Mouse (Mus musculus): ENCODE results near the gene Ell2. TPM values are rescaled to one million over a fixed set of nuclear protein-coding genes. Genes with fewer than 3 reads are reported as not detected.

Gene Ell2
- total RNA-seq (2014; rRNA removed) = 1.8 and 3.0 TPM in 2 replicates
- polyA plus RNA-seq (2015; fragmentation: Nextera tagmentation; extraction: Ambion mirVana) = 1.6 and 1.7 TPM in 2 replicates

GRCm38 (mm10) chr13:75706457-75706856 lies at the start of gene Ell2:
Gene Ell2, plus strand, starts transcription at chr13:75706757.
- Histone ChIP-seq H3K4me1 (ENCODE audit: insufficient read depth) (0 out of 2 replicates have a peak, but pooled peaks cover 2% of the 10 kb centered on the region), H3K36me3 (ENCODE audit: insufficient read depth) (no peaks in the 10 kb centered on the region), H3K27me3 (ENCODE audit: insufficient read depth, low read length) (peaks cover 9% of the 10 kb centered on the region; the same call in 1 of the 2 replicates), H3K4me2 (ENCODE audit: low read depth) (peak within 1 kb of the TSS; percentile 69), H3K27ac (ENCODE audit: low read depth, low read length) (no peak within 1 kb of the TSS), H3K9me3 (ENCODE audit: low read length) (no peaks in the 10 kb centered on the region), H3K9ac (peak within 1 kb of the TSS; percentile 61), H3K4me3 (ENCODE audit: low read depth, low read length) (peak within 1 kb of the TSS; percentile 67)
- TF ChIP-seq CTCF (IDR thresholded peaks at IDR 0.05; ENCODE audit: low read depth) = no peak
- ATAC-seq (no peak), DNase-seq (no peak)
- 96% methylated on average over 1 of the region's 1 CpGs for WGBS

GRCm38 (mm10) chr13:75685438-75685837 lies 21.1 kb upstream of the Ell2 start:
- no peak for TF ChIP-seq CTCF (IDR thresholded peaks at IDR 0.05; ENCODE audit: low read depth)
- ATAC-seq = no peak
- no peaks in the 10 kb centered on the region for H3K27me3 ChIP-seq (ENCODE audit: insufficient read depth, low read length)
- no peak overlapping the region for H3K9ac ChIP-seq
- 31% methylated on average over 3 of the region's 3 CpGs for WGBS
- no peaks in the 10 kb centered on the region for H3K9me3 ChIP-seq (ENCODE audit: low read length)
- H3K27ac ChIP-seq (ENCODE audit: low read depth, low read length) = no peak overlapping the region
- H3K4me1 ChIP-seq (ENCODE audit: insufficient read depth) = no peaks in the 10 kb centered on the region
- no peak overlapping the region for H3K4me2 ChIP-seq (ENCODE audit: low read depth)
- no peak overlapping the region for H3K4me3 ChIP-seq (ENCODE audit: low read depth, low read length)
- DNase-seq = no peak
- H3K36me3 ChIP-seq (ENCODE audit: insufficient read depth) = no peaks in the 10 kb centered on the region

- no peaks in the 10 kb centered on the region for H3K9me3 ChIP-seq (ENCODE audit: low read length)
- H3K4me1 ChIP-seq (ENCODE audit: insufficient read depth) = no peaks in the 10 kb centered on the region
- DNase-seq (no peak), ATAC-seq (no peak)
- WGBS = 81% methylated on average over 4 of the region's 4 CpGs
- no peak overlapping the region for H3K27ac ChIP-seq (ENCODE audit: low read depth, low read length)
- H3K4me3 ChIP-seq (ENCODE audit: low read depth, low read length) = no peak overlapping the region
- H3K36me3 ChIP-seq (ENCODE audit: insufficient read depth) = no peaks in the 10 kb centered on the region
- H3K27me3 ChIP-seq (ENCODE audit: insufficient read depth, low read length) = no peaks in the 10 kb centered on the region
- TF ChIP-seq CTCF (IDR thresholded peaks at IDR 0.05; ENCODE audit: low read depth) = no peak
- H3K4me2 ChIP-seq (ENCODE audit: low read depth) = no peak overlapping the region
- H3K9ac ChIP-seq = no peak overlapping the region
These were observed 19.6 kb upstream of the Ell2 start for GRCm38 (mm10) chr13:75686995-75687394.

GRCm38 (mm10) chr13:75691625-75692024 lies 14.9 kb upstream of the Ell2 start:
- Histone ChIP-seq H3K4me1 (ENCODE audit: insufficient read depth) (no peaks in the 10 kb centered on the region), H3K27ac (ENCODE audit: low read depth, low read length) (no peak overlapping the region), H3K9me3 (ENCODE audit: low read length) (no peaks in the 10 kb centered on the region), H3K36me3 (ENCODE audit: insufficient read depth) (no peaks in the 10 kb centered on the region), H3K4me2 (ENCODE audit: low read depth) (no peak overlapping the region), H3K27me3 (ENCODE audit: insufficient read depth, low read length) (no peaks in the 10 kb centered on the region), H3K9ac (no peak overlapping the region), H3K4me3 (ENCODE audit: low read depth, low read length) (no peak overlapping the region)
- DNase-seq (no peak), ATAC-seq (no peak)
- no peak for TF ChIP-seq CTCF (IDR thresholded peaks at IDR 0.05; ENCODE audit: low read depth)

DNA sequence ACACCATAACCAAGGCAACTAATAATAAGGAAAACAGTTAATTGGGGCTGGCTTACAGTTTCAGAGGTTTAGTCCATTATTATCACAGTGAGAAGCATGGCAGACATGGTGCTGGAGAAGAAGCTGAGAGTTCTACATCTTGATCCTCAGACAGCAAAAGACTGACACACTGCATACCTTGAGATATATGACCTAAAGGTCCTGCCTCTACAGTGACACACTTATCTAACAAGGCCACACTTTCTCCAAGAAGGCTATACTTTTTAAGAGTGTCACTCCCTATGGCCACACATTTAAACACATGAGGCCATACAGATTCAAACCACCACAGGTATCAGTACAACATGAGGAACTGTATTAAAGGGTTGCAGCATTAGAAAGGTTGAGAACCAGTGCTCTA lies 13.5 kb upstream of the Ell2 start:
- ATAC-seq = no peak

DNA sequence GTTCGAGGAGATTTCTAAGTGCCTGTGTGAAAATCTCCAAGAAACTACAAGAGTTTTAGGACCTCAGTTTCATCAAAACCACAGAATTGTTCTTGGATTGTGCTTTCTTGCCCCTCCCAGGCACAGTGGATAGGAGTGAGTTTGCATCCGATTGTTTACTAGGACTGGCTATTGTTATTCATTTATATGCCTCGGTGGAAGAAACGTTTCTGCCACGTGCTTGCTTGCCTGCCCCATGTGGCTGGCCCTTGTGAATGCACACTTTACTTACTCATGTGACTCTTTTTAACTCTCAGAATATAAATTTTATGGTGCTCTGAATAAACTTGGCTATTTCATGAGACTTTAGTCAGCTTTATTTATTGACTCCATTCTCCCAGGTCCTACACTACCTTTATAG lies 3.7 kb upstream of the Ell2 start:
- Histone ChIP-seq H3K4me1 (ENCODE audit: insufficient read depth) (no peaks in the 10 kb centered on the region), H3K9me3 (ENCODE audit: low read length) (no peaks in the 10 kb centered on the region), H3K4me3 (ENCODE audit: low read depth, low read length) (no peak overlapping the region), H3K36me3 (ENCODE audit: insufficient read depth) (no peaks in the 10 kb centered on the region), H3K4me2 (ENCODE audit: low read depth) (no peak overlapping the region), H3K27me3 (ENCODE audit: insufficient read depth, low read length) (no peaks in the 10 kb centered on the region), H3K27ac (ENCODE audit: low read depth, low read length) (no peak overlapping the region), H3K9ac (no peak overlapping the region)
- 48% methylated on average over 5 of the region's 5 CpGs for WGBS
- TF ChIP-seq CTCF (IDR thresholded peaks at IDR 0.05; ENCODE audit: low read depth) = no peak
- no peak for DNase-seq
- ATAC-seq = no peak

More for the DNA sequence above, 13.5 kb upstream of the Ell2 start:
- H3K9ac ChIP-seq = no peak overlapping the region
- no peak for DNase-seq
- H3K27me3 ChIP-seq (ENCODE audit: insufficient read depth, low read length) = no peaks in the 10 kb centered on the region
- no peaks in the 10 kb centered on the region for H3K9me3 ChIP-seq (ENCODE audit: low read length)
- no peak overlapping the region for H3K27ac ChIP-seq (ENCODE audit: low read depth, low read length)
- H3K4me3 ChIP-seq (ENCODE audit: low read depth, low read length) = no peak overlapping the region
- H3K36me3 ChIP-seq (ENCODE audit: insufficient read depth) = no peaks in the 10 kb centered on the region
- TF ChIP-seq CTCF (IDR thresholded peaks at IDR 0.05; ENCODE audit: low read depth) = no peak
- H3K4me2 ChIP-seq (ENCODE audit: low read depth) = no peak overlapping the region
- H3K4me1 ChIP-seq (ENCODE audit: insufficient read depth) = no peaks in the 10 kb centered on the region

- Histone ChIP-seq H3K9ac (peak overlapping the region; percentile 61), H3K27ac (ENCODE audit: low read depth, low read length) (no peak overlapping the region), H3K36me3 (ENCODE audit: insufficient read depth) (no peaks in the 10 kb centered on the region), H3K27me3 (ENCODE audit: insufficient read depth, low read length) (peaks cover 9% of the 10 kb centered on the region; the same call in 1 of the 2 replicates), H3K4me3 (ENCODE audit: low read depth, low read length) (peak overlapping the region; percentile 67), H3K4me2 (ENCODE audit: low read depth) (peak overlapping the region; percentile 69), H3K4me1 (ENCODE audit: insufficient read depth) (0 out of 2 replicates have a peak, but pooled peaks cover 2% of the 10 kb centered on the region), H3K9me3 (ENCODE audit: low read length) (no peaks in the 10 kb centered on the region)
- DNase-seq (peak; percentile 85), ATAC-seq (peak; percentile 99)
- 11% methylated on average over 50 of the region's 64 CpGs for WGBS
- no peak for TF ChIP-seq CTCF (IDR thresholded peaks at IDR 0.05; ENCODE audit: low read depth)
These were observed 592 bp downstream of the Ell2 start for GRCm38 (mm10) chr13:75706882-75707816.
